Mouse (Mus musculus) erythroblast, embryonic 14.5 days (primary cell): Measurements from ENCODE around the gene Ccdc183.

Experiments used
- GATA1 ChIP-seq: IDR thresholded peaks from 2 replicates; pipeline ENCODE4 v1.6.1; 2012; ENCODE audit warnings: low read length, inconsistent platforms, mixed read lengths
- TAL1 ChIP-seq: IDR thresholded peaks from 3 replicates; pipeline ENCODE4 v1.6.1; 2012; ENCODE audit warnings: low read length, inconsistent platforms, mixed read lengths

DNA sequence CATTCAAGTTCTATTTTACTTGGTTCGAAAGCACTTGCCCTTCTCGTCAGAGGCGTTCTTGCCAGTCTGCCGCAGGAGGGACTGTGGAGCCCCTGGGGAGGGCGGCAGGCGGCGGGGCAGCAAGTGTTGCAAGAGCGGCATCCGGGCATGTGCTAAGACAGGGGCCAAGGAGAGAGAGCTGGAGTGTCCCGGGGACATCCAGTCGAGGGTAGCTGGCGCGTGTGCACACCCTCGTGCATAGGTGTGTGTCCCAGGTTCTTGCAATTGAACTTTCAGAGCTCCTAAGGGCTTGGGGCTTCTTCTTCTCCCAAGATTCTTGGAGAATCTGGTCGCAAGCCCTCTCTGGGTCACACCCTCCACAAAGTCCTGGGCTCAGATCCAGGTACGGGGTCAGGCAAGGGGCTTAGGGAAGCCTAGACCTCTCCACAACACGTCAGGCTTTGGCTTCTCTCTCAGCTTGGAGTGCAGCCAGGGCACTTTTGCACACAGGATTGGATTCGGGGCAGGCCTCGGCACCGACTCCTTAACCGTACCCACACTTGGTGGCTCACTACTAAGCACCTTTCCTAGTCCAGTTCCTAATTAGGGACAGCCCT is 41.9 kb downstream of the Ccdc183 start:
- TF ChIP-seq GATA1 (no peak), TAL1 (no peak)
